Mouse (Mus musculus): ENCODE measurements at regions not wholly inside any gene's neighbourhood (a gene's known extent, or its start where the extent isn't known, plus 50 kb on each side); places are given as distances from the start of the nearest gene placed in this dataset.

- no peak for DNase-seq
These were observed 57.1 kb upstream of the Fbxl4 start for GRCm38 (mm10) chr4:22300206-22300605.

- no peak for DNase-seq
These were observed 56.0 kb upstream of the Fbxl4 start for GRCm38 (mm10) chr4:22301148-22301942.

GRCm38 (mm10) chr4:22301943-22302215, 55.5 kb upstream of the Fbxl4 start:
- DNase-seq: no peak

GRCm38 (mm10) chr4:22302262-22302661, 55.1 kb upstream of the Fbxl4 start:
- DNase-seq: no peak
